Mouse (Mus musculus) hematopoietic stem cell, adult 5-6 weeks (primary cell): ENCODE measurements around the gene Glo1. TPM values are rescaled to one million over a fixed set of nuclear protein-coding genes. Genes with fewer than 3 reads are reported as not detected.
A peak's percentile ranks its signal among the peaks of the same experiment; 100 is the strongest.

Experiments
- ATAC-seq, 2 experiments: fragments of 125-278 bp in 1 of 2; replicated peaks in 1 of 2; 2 replicates each; pipeline ENCODE4 v1.8.0; 2016 to 2017; ENCODE audit warnings: inconsistent platforms in 2 of 2, mild to moderate bottlenecking in 2 of 2, moderate number of reproducible peaks in 2 of 2, low read depth in 1 of 2, moderate TSS enrichment in 1 of 2; ENCODE audit not compliant: low FRiP score in 2 of 2, poor library complexity in 2 of 2, severe bottlenecking in 2 of 2, insufficient read depth in 1 of 2, low TSS enrichment in 1 of 2
- total RNA-seq: library from RNA; stranded (forward); fragments of 172-1452, 232-1000 nt; gene quantifications from 2 replicates; pipeline ENCODE4 v1.2.3, GENCODE M21; 2017

Gene Glo1
- total RNA-seq, 1 experiment from 2014 or later = 125 TPM

DNA sequence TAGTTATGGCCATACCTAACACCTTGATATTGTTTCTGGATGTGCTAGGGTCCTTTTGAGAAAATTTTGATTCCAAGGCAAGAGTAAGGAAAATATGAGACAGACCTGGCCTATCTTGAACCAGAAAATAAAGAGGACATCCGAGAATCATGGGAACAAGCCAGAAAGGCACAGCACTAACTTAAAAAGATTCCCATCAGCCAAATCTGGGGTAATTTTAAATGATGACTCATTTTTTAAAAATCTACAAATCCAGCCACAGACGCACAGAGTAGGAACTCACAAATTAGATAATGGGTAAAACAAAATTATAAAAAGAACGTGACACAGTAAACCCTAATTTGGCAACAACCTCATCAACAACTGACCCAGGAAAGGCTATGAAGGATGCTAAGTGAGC is 62.3 kb downstream of the Glo1 start:
- ATAC-seq = no peak

GRCm38 (mm10) chr17:30563484-30564075 is 63.1 kb downstream of the Glo1 start:
- ATAC-seq = no peak

DNA sequence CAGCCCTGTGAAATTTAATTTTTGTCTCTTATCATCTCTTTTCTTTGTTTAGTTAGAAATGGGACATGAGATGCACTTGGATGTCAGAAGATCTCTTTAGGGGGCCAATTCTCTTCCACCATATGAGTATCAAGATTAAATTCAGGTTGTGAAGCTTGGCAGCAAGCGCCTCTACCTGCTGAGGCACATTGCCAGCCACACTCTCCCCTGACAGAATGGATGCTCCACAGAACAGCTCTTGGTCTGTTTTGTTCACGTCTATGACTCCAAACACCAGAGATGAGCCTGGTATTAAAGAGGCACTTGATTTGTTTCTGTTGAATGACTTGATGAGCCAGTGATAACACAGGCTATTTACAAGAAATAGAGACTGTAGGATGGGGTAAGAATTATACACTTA is 63.9 kb downstream of the Glo1 start:
- no peak for ATAC-seq

- peak; percentile 49 to 62; a peak in 3 of 4 replicates for ATAC-seq
Observed at GRCm38 (mm10) chr17:30559536-30559935, 67.1 kb downstream of the Glo1 start.

DNA sequence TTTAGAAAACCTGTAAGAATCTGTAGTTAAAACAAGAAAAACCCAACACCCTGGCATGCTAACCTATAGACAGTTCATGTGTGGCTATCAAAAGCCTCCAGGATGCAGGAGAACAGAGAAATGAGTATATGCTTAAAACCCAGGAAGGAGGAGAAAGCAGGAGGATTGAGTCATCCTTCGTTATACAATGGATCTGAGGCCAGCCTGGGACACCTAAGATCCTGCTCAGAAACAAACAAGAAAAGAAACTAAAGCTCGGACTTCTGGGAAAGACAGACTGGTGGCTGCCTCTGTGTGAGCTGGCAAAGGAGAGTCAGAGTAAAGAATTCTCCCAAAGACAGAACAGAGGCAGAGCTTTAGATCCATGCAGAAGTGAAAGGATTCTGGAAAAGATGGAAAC is 68.0 kb downstream of the Glo1 start:
- no peak for ATAC-seq

GRCm38 (mm10) chr17:30556512-30556911 is 70.2 kb downstream of the Glo1 start:
- ATAC-seq = no peak

GRCm38 (mm10) chr17:30553027-30553937 is 73.4 kb downstream of the Glo1 start:
- ATAC-seq = no peak

GRCm38 (mm10) chr17:30550774-30551107 is 75.9 kb downstream of the Glo1 start:
- no peak for ATAC-seq

DNA sequence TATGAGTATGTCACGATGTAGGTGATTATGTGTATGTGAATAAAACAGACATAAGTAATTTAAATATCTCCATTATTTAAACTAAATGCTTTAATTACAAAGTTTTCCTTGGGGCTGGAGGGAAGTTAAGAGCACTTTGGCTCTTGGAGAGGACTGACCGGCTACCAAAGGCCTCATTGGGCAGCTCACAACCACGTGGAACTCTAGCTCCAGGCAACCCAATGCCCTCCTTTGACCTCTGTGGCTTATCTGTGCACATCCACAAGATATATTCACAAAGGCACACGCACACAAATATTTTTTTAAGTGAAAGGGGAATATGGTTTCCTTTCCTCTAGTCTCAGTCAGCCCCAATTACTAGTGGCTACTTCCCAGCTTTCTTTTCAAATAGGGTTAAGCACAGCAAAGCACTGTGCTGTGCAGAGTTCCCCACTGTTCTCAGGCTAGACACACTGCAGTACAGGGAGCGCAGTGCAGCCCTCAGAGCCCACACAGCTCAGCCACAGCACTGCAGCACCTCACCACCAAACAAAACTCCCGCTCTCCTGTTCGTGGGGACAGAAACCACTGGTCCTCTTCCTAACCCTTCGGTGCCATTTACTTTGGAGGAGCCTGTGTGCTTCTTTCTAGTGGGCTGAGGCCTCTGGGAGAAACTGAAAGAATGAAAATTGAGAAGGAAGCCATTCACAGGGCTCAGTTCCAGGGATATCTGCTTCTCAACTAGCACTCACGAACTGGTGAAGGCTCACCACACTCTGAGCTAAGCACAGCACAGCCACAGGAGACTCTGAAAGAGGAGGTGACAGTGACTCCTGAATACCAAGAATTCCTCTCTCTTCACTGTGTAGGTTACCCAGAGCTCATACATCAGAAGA is 76.5 kb downstream of the Glo1 start:
- no peak for ATAC-seq

GRCm38 (mm10) chr17:30539098-30539497 is 87.6 kb downstream of the Glo1 start:
- no peak for ATAC-seq

- no peak for ATAC-seq
Observed at GRCm38 (mm10) chr17:30536651-30537050, 90.0 kb downstream of the Glo1 start.

Other genes with a start within 250 kb of the Glo1 start
- 32.5 and 33.4 TPM in 2 replicates for gene Btbd9, start 50.4 kb downstream of the Glo1 start, total RNA-seq
- gene Dnah8, start 2.5 kb downstream of the Glo1 start, total RNA-seq = 36.0 and 56.8 TPM in 2 replicates